Mouse (Mus musculus): ENCODE measurements around the gene Slx4.
A peak's percentile ranks its signal among the peaks of the same experiment; 100 is the strongest.
"Not testable (repeated sequence)": the region's sequence is repeated elsewhere in the genome, so short reads cannot be mapped to it uniquely, and the experiment has no call there.

The Slx4 gene

GRCm38 (mm10) chr16:4012882-4013570, 9.5 kb upstream of the Slx4 start:
- no peak for DNase-seq (ENCODE audit: low spot score in 2 of 2)

- DNase-seq (ENCODE audit: low spot score in 2 of 2) = no peak
Measured at GRCm38 (mm10) chr16:3988410-3988809, 15.2 kb downstream of the Slx4 start.

- DNase-seq (ENCODE audit: low spot score in 2 of 2) = peak in 1 of 2 experiments; percentile 34
Measured at GRCm38 (mm10) chr16:3983146-3983700, 20.3 kb downstream of the Slx4 start.

GRCm38 (mm10) chr16:3982173-3982572, 21.4 kb downstream of the Slx4 start:
- DNase-seq (ENCODE audit: low spot score in 2 of 2) = no peak

GRCm38 (mm10) chr16:3976712-3977111, 26.9 kb downstream of the Slx4 start:
- no peak for DNase-seq (ENCODE audit: low spot score in 2 of 2)

GRCm38 (mm10) chr16:3976251-3976671, 27.3 kb downstream of the Slx4 start, which contains the start of gene Nlrc3:
TSS of gene Nlrc3 (minus strand) at chr16:3976632.
- DNase-seq (ENCODE audit: low spot score in 2 of 2) = no peak

GRCm38 (mm10) chr16:3975658-3976057, 27.9 kb downstream of the Slx4 start:
- no peak for DNase-seq (ENCODE audit: low spot score in 2 of 2)

- not testable (repeated sequence) for DNase-seq (ENCODE audit: low spot score in 2 of 2)
Measured at GRCm38 (mm10) chr16:3974456-3974855, 29.1 kb downstream of the Slx4 start.

- DNase-seq (ENCODE audit: low spot score in 2 of 2) = no peak
Measured at GRCm38 (mm10) chr16:3965534-3965933, 38.0 kb downstream of the Slx4 start.

- DNase-seq (ENCODE audit: low spot score in 2 of 2) = no peak
Measured at GRCm38 (mm10) chr16:3964990-3965389, 38.6 kb downstream of the Slx4 start.

- DNase-seq (ENCODE audit: low spot score in 2 of 2) = no peak
Measured at GRCm38 (mm10) chr16:3959261-3959660, 44.3 kb downstream of the Slx4 start.

GRCm38 (mm10) chr16:3956369-3956768, 47.2 kb downstream of the Slx4 start:
- DNase-seq (ENCODE audit: low spot score in 2 of 2) = no peak

- DNase-seq (ENCODE audit: low spot score in 2 of 2) = no peak
Measured at GRCm38 (mm10) chr16:3951141-3951540, 52.4 kb downstream of the Slx4 start.

GRCm38 (mm10) chr16:3934701-3935100, 68.9 kb downstream of the Slx4 start:
- DNase-seq (ENCODE audit: low spot score in 2 of 2) = no peak

- DNase-seq (ENCODE audit: low spot score in 2 of 2) = no peak
Measured at GRCm38 (mm10) chr16:3934091-3934490, 69.5 kb downstream of the Slx4 start.

GRCm38 (mm10) chr16:3933536-3933935, 70.0 kb downstream of the Slx4 start:
- DNase-seq (ENCODE audit: low spot score in 2 of 2) = no peak

- DNase-seq (ENCODE audit: low spot score in 2 of 2) = no peak
Measured at GRCm38 (mm10) chr16:3929151-3929550, 74.4 kb downstream of the Slx4 start.

Measured in spleen, postnatal 14 days (tissue).